Mouse (Mus musculus): Measurements from ENCODE around the gene Ttc3. TPM values are rescaled to one million over a fixed set of nuclear protein-coding genes. Genes with fewer than 3 reads are reported as not detected.
A peak's percentile ranks its signal among the peaks of the same experiment; 100 is the strongest.
"Not testable (repeated sequence)": the region's sequence is repeated elsewhere in the genome, so short reads cannot be mapped to it uniquely, and the experiment has no call there.

Ttc3 gene
- polyA plus RNA-seq, 1 experiment from 2014 or later = 68.9 TPM

GRCm38 (mm10) chr16:94330429-94330828, 40.0 kb upstream of the Ttc3 start:
- H3K9ac ChIP-seq (replicated peaks; ENCODE audit: low read depth) = no peak overlapping the region
- no peaks in the 10 kb centered on the region for H3K36me3 ChIP-seq (ENCODE audit: insufficient read depth, low read length)
- DNase-seq (ENCODE audit: low spot score) (no peak), ATAC-seq (no peak)
- no peak overlapping the region for H3K27ac ChIP-seq (ENCODE audit: low read length)
- H3K9me3 ChIP-seq (ENCODE audit: low read length) = no peaks in the 10 kb centered on the region
- H3K4me1 ChIP-seq (ENCODE audit: insufficient read depth, low read depth, low read length) = no peaks in the 10 kb centered on the region
- no peak overlapping the region for H3K4me3 ChIP-seq (ENCODE audit: low read depth, low read length)
- no peaks in the 10 kb centered on the region for H3K27me3 ChIP-seq (replicated peaks; ENCODE audit: insufficient read depth, low read length)
- TF ChIP-seq CTCF (IDR thresholded peaks at IDR 0.05) = no peak
- no peak for TF ChIP-seq EP300 (IDR thresholded peaks at IDR 0.05)
- no peak overlapping the region for H3K4me2 ChIP-seq (replicated peaks; ENCODE audit: low read depth, low read length)
- WGBS = 87% methylated on average over 5 of the region's 5 CpGs

- no peak for DNase-seq (ENCODE audit: low spot score)
- Histone ChIP-seq H3K27me3 (replicated peaks; ENCODE audit: insufficient read depth, low read length) (no peaks in the 10 kb centered on the region), H3K4me1 (ENCODE audit: insufficient read depth, low read depth, low read length) (no peaks in the 10 kb centered on the region), H3K36me3 (ENCODE audit: insufficient read depth, low read length) (no peaks in the 10 kb centered on the region), H3K4me3 (ENCODE audit: low read depth, low read length) (no peak overlapping the region), H3K9me3 (ENCODE audit: low read length) (no peaks in the 10 kb centered on the region), H3K4me2 (replicated peaks; ENCODE audit: low read depth, low read length) (no peak overlapping the region), H3K27ac (ENCODE audit: low read length) (no peak overlapping the region), H3K9ac (replicated peaks; ENCODE audit: low read depth) (no peak overlapping the region)
- TF ChIP-seq CTCF (IDR thresholded peaks at IDR 0.05) = no peak
- TF ChIP-seq EP300 (IDR thresholded peaks at IDR 0.05) = no peak
- no peak for ATAC-seq
- WGBS = 78% methylated on average over 9 of the region's 9 CpGs
Observed at GRCm38 (mm10) chr16:94331233-94331885, 39.1 kb upstream of the Ttc3 start.

- Histone ChIP-seq H3K9me3 (ENCODE audit: low read length) (no peaks in the 10 kb centered on the region), H3K27ac (ENCODE audit: low read length) (no peak overlapping the region), H3K9ac (replicated peaks; ENCODE audit: low read depth) (no peak overlapping the region), H3K4me1 (ENCODE audit: insufficient read depth, low read depth, low read length) (no peaks in the 10 kb centered on the region), H3K4me3 (ENCODE audit: low read depth, low read length) (no peak overlapping the region), H3K36me3 (ENCODE audit: insufficient read depth, low read length) (no peaks in the 10 kb centered on the region), H3K4me2 (replicated peaks; ENCODE audit: low read depth, low read length) (no peak overlapping the region), H3K27me3 (replicated peaks; ENCODE audit: insufficient read depth, low read length) (no peaks in the 10 kb centered on the region)
- peak; percentile 89 for TF ChIP-seq CTCF (IDR thresholded peaks at IDR 0.05)
- no peak for TF ChIP-seq EP300 (IDR thresholded peaks at IDR 0.05)
- ATAC-seq = no peak
- peak; percentile 62 for DNase-seq (ENCODE audit: low spot score)
- 60% methylated on average over 5 of the region's 5 CpGs for WGBS
Observed at GRCm38 (mm10) chr16:94331886-94332252, 38.5 kb upstream of the Ttc3 start.

- no peaks in the 10 kb centered on the region for H3K9me3 ChIP-seq (ENCODE audit: low read length)
- TF ChIP-seq EP300 (IDR thresholded peaks at IDR 0.05) (no peak), CTCF (IDR thresholded peaks at IDR 0.05) (no peak)
- H3K27me3 ChIP-seq (replicated peaks; ENCODE audit: insufficient read depth, low read length) = no peaks in the 10 kb centered on the region
- DNase-seq (ENCODE audit: low spot score) (no peak), ATAC-seq (no peak)
- H3K9ac ChIP-seq (replicated peaks; ENCODE audit: low read depth) = no peak overlapping the region
- no peak overlapping the region for H3K27ac ChIP-seq (ENCODE audit: low read length)
- no peak overlapping the region for H3K4me2 ChIP-seq (replicated peaks; ENCODE audit: low read depth, low read length)
- no peak overlapping the region for H3K4me3 ChIP-seq (ENCODE audit: low read depth, low read length)
- no peaks in the 10 kb centered on the region for H3K4me1 ChIP-seq (ENCODE audit: insufficient read depth, low read depth, low read length)
- WGBS = 26% methylated on average over 5 of the region's 5 CpGs
- no peaks in the 10 kb centered on the region for H3K36me3 ChIP-seq (ENCODE audit: insufficient read depth, low read length)
Observed at GRCm38 (mm10) chr16:94335656-94336055, 34.8 kb upstream of the Ttc3 start.

GRCm38 (mm10) chr16:94339164-94340160, 31.0 kb upstream of the Ttc3 start:
- WGBS = 91% methylated on average over 18 of the region's 22 CpGs
- not testable (repeated sequence) for H3K4me3 ChIP-seq (ENCODE audit: low read depth, low read length); ATAC-seq

GRCm38 (mm10) chr16:94345733-94346132, 24.7 kb upstream of the Ttc3 start:
- Histone ChIP-seq H3K4me3 (ENCODE audit: low read depth, low read length) (no peak overlapping the region), H3K9ac (replicated peaks; ENCODE audit: low read depth) (no peak overlapping the region), H3K9me3 (ENCODE audit: low read length) (no peaks in the 10 kb centered on the region), H3K27ac (ENCODE audit: low read length) (no peak overlapping the region), H3K36me3 (ENCODE audit: insufficient read depth, low read length) (no peaks in the 10 kb centered on the region), H3K4me1 (ENCODE audit: insufficient read depth, low read depth, low read length) (no peaks in the 10 kb centered on the region), H3K27me3 (replicated peaks; ENCODE audit: insufficient read depth, low read length) (no peaks in the 10 kb centered on the region), H3K4me2 (replicated peaks; ENCODE audit: low read depth, low read length) (no peak overlapping the region)
- 91% methylated on average over 1 of the region's 1 CpGs for WGBS
- ATAC-seq = no peak
- no peak for TF ChIP-seq CTCF (IDR thresholded peaks at IDR 0.05)
- no peak for DNase-seq (ENCODE audit: low spot score)

More at GRCm38 (mm10) chr16:94339164-94340160, 31.0 kb upstream of the Ttc3 start:
- not testable (repeated sequence) for H3K9me3 ChIP-seq (ENCODE audit: low read length); H3K27me3 ChIP-seq (replicated peaks; ENCODE audit: insufficient read depth, low read length); H3K27ac ChIP-seq (ENCODE audit: low read length); DNase-seq (ENCODE audit: low spot score); H3K36me3 ChIP-seq (ENCODE audit: insufficient read depth, low read length); H3K9ac ChIP-seq (replicated peaks; ENCODE audit: low read depth); H3K4me1 ChIP-seq (ENCODE audit: insufficient read depth, low read depth, low read length); H3K4me2 ChIP-seq (replicated peaks; ENCODE audit: low read depth, low read length)

Data from lung, postnatal 0 days (tissue).